Mouse (Mus musculus) midbrain, embryonic 16.5 days (tissue): Measurements from ENCODE around the gene Clec2l. TPM values are rescaled to one million over a fixed set of nuclear protein-coding genes. Genes with fewer than 3 reads are reported as not detected.
"Not testable (repeated sequence)": the region's sequence is repeated elsewhere in the genome, so short reads cannot be mapped to it uniquely, and the experiment has no call there.

Experiments
- ATAC-seq: fragments of 200-750 bp; cut with Nextera tagmentation; 2 replicates; pipeline ENCODE4 v1.8.0; 2017; ENCODE audit warnings: moderate TSS enrichment
- H3K27ac ChIP-seq: fragments of 300-500 bp; sonication (generic); 2 replicates; pipeline ENCODE4 v1.5.1; 2014; ENCODE audit warnings: mild to moderate bottlenecking, low read length, mixed read lengths
- H3K27me3 ChIP-seq: fragments of 300-500 bp; sonication (generic); 2 replicates; pipeline ENCODE4 v1.6.1; 2014; ENCODE audit warnings: low read depth, low read length, mixed read lengths; ENCODE audit not compliant: control insufficient read depth, insufficient read depth
- H3K36me3 ChIP-seq: fragments of 300-500 bp; sonication (generic); 2 replicates; pipeline ENCODE4 v1.6.1; 2014; ENCODE audit warnings: mild to moderate bottlenecking, low read length, moderate library complexity, mixed read lengths; ENCODE audit not compliant: control insufficient read depth, insufficient read depth
- H3K4me1 ChIP-seq: fragments of 300-500 bp; sonication (generic); 2 replicates; pipeline ENCODE4 v1.6.1; 2014; ENCODE audit warnings: mild to moderate bottlenecking, low read length, mixed read lengths; ENCODE audit not compliant: control insufficient read depth, insufficient read depth
- H3K4me2 ChIP-seq: fragments of 300-500 bp; sonication (generic); 2 replicates; pipeline ENCODE4 v1.6.1; 2014; ENCODE audit warnings: mild to moderate bottlenecking, low read length, mixed read lengths
- H3K4me3 ChIP-seq: fragments of 300-500 bp; sonication (generic); 2 replicates; pipeline ENCODE4 v1.5.1; 2014; ENCODE audit warnings: low read depth, mild to moderate bottlenecking, low read length, moderate library complexity, mixed read lengths
- H3K9ac ChIP-seq: fragments of 300-500 bp; sonication (generic); 2 replicates; pipeline ENCODE4 v1.6.1; 2014; ENCODE audit warnings: low read depth, low read length, mixed read lengths
- H3K9me3 ChIP-seq: fragments of 300-500 bp; sonication (generic); replicated peaks from 2 replicates; pipeline ENCODE4 v1.6.1; 2014; ENCODE audit warnings: mild to moderate bottlenecking, low read length, mixed read lengths; ENCODE audit not compliant: control insufficient read depth, poor library complexity, severe bottlenecking
- WGBS: fragments of 180-500 bp; shearing (Covaris S2); extraction: QIAGEN DNeasy Blood & Tissue Kit; methylation state at CpG from one replicate; pipeline ENCODE4 v1.1.7; 2014; 5-methylcytosine and 5-hydroxymethylcytosine counted together
- polyA plus RNA-seq: library from polyadenylated mRNA; unstranded; fragments of >200 nt; fragmentation: Nextera tagmentation; extraction: Ambion mirVana; gene quantifications from 2 replicates; pipeline ENCODE4 v1.2.1, GENCODE M21; 2015

Clec2l gene
- polyA plus RNA-seq, 1 experiment from 2014 or later, result 22.9 TPM

- 43% methylated on average over 14 of the region's 14 CpGs for WGBS
- Histone ChIP-seq H3K4me2 (no peak overlapping the region), H3K9me3 (no peaks in the 10 kb centered on the region), H3K36me3 (no peaks in the 10 kb centered on the region), H3K4me3 (no peak overlapping the region), H3K9ac (no peak overlapping the region), H3K4me1 (no peaks in the 10 kb centered on the region), H3K27ac (no peak overlapping the region), H3K27me3 (no peaks in the 10 kb centered on the region)
- ATAC-seq, result peak; percentile 76
Observed at GRCm38 (mm10) chr6:38650263-38650937, 12.5 kb upstream of the Clec2l start.

- Histone ChIP-seq H3K27me3 (no peaks in the 10 kb centered on the region), H3K4me1 (peaks cover 8% of the 10 kb centered on the region), H3K9ac (no peak overlapping the region), H3K9me3 (no peaks in the 10 kb centered on the region), H3K27ac (no peak overlapping the region), H3K36me3 (no peaks in the 10 kb centered on the region), H3K4me2 (no peak overlapping the region), H3K4me3 (no peak overlapping the region)
- ATAC-seq, result no peak
- 13% methylated on average over 4 of the region's 4 CpGs for WGBS
Observed at GRCm38 (mm10) chr6:38661626-38662025, 1.2 kb upstream of the Clec2l start.

- no peak overlapping the region for H3K27ac ChIP-seq
- no peaks in the 10 kb centered on the region for H3K9me3 ChIP-seq
- WGBS, result 67% methylated on average over 6 of the region's 6 CpGs
- no peak overlapping the region for H3K4me3 ChIP-seq
- H3K36me3 ChIP-seq, result no peaks in the 10 kb centered on the region; the same call in 1 of the 2 replicates
- no peaks in the 10 kb centered on the region for H3K4me1 ChIP-seq
- no peak overlapping the region for H3K4me2 ChIP-seq
- H3K9ac ChIP-seq, result no peak overlapping the region
- H3K27me3 ChIP-seq, result no peaks in the 10 kb centered on the region
- ATAC-seq, result no peak
Observed at GRCm38 (mm10) chr6:38669580-38669979, 6.7 kb downstream of the Clec2l start.

- H3K27ac ChIP-seq, H3K4me3 ChIP-seq, H3K27me3 ChIP-seq, H3K4me2 ChIP-seq, H3K9ac ChIP-seq, ATAC-seq, H3K36me3 ChIP-seq, H3K4me1 ChIP-seq, H3K9me3 ChIP-seq: not testable (repeated sequence)
- WGBS, result 60% methylated on average over 1 of the region's 1 CpGs
Observed at GRCm38 (mm10) chr6:38670488-38670887, 7.6 kb downstream of the Clec2l start.

GRCm38 (mm10) chr6:38671270-38671669 is 8.4 kb downstream of the Clec2l start:
- ATAC-seq, result no peak
- no peak overlapping the region for H3K9ac ChIP-seq
- H3K4me3 ChIP-seq, result no peak overlapping the region
- no peak overlapping the region for H3K4me2 ChIP-seq
- WGBS, result 79% methylated on average over 7 of the region's 7 CpGs
- no peaks in the 10 kb centered on the region for H3K27me3 ChIP-seq
- H3K36me3 ChIP-seq, result no peaks in the 10 kb centered on the region; the same call in 1 of the 2 replicates
- H3K9me3 ChIP-seq, result no peaks in the 10 kb centered on the region
- H3K27ac ChIP-seq, result no peak overlapping the region
- no peaks in the 10 kb centered on the region for H3K4me1 ChIP-seq

GRCm38 (mm10) chr6:38672011-38672410 is 9.1 kb downstream of the Clec2l start:
- Histone ChIP-seq H3K27me3 (no peaks in the 10 kb centered on the region), H3K4me1 (no peaks in the 10 kb centered on the region), H3K27ac (no peak overlapping the region), H3K4me3 (no peak overlapping the region), H3K9ac (no peak overlapping the region), H3K9me3 (no peaks in the 10 kb centered on the region), H3K36me3 (no peaks in the 10 kb centered on the region; the same call in 1 of the 2 replicates), H3K4me2 (no peak overlapping the region)
- 91% methylated on average over 3 of the region's 3 CpGs for WGBS
- no peak for ATAC-seq

GRCm38 (mm10) chr6:38676217-38676616 is 13.3 kb downstream of the Clec2l start:
- Histone ChIP-seq H3K27me3 (no peaks in the 10 kb centered on the region), H3K27ac (no peak overlapping the region), H3K4me2 (no peak overlapping the region), H3K9ac (no peak overlapping the region), H3K4me3 (no peak overlapping the region), H3K9me3 (no peaks in the 10 kb centered on the region), H3K36me3 (peaks cover 3% of the 10 kb centered on the region; the same call in 1 of the 2 replicates), H3K4me1 (no peaks in the 10 kb centered on the region)
- no peak for ATAC-seq
- 94% methylated on average over 6 of the region's 6 CpGs for WGBS

GRCm38 (mm10) chr6:38676723-38677122 is 13.9 kb downstream of the Clec2l start:
- Histone ChIP-seq H3K4me1 (no peaks in the 10 kb centered on the region), H3K4me2 (no peak overlapping the region), H3K36me3 (peaks cover 3% of the 10 kb centered on the region; the same call in 1 of the 2 replicates), H3K27me3 (no peaks in the 10 kb centered on the region), H3K4me3 (no peak overlapping the region), H3K9me3 (no peaks in the 10 kb centered on the region), H3K27ac (no peak overlapping the region), H3K9ac (no peak overlapping the region)
- ATAC-seq, result no peak
- WGBS, result 89% methylated on average over 14 of the region's 14 CpGs

GRCm38 (mm10) chr6:38677629-38678028 is 14.8 kb downstream of the Clec2l start:
- no peaks in the 10 kb centered on the region for H3K27me3 ChIP-seq
- 75% methylated on average over 9 of the region's 9 CpGs for WGBS
- H3K27ac ChIP-seq, result no peak overlapping the region
- H3K9ac ChIP-seq, result no peak overlapping the region
- H3K4me2 ChIP-seq, result no peak overlapping the region
- no peak overlapping the region for H3K4me3 ChIP-seq
- peaks cover 3% of the 10 kb centered on the region; the same call in 1 of the 2 replicates for H3K36me3 ChIP-seq
- no peak for ATAC-seq
- no peaks in the 10 kb centered on the region for H3K4me1 ChIP-seq
- no peaks in the 10 kb centered on the region for H3K9me3 ChIP-seq
